Mouse (Mus musculus) cerebellum, adult 11 months (tissue): Measurements from ENCODE around the gene Tbcc.
A peak's percentile ranks its signal among the peaks of the same experiment; 100 is the strongest.

Source experiments
- DNase-seq: peaks from one replicate; pipeline ENCODE4 v3.0.0; 2022

Tbcc gene

GRCm38 (mm10) chr17:46910186-46910585 lies 19.7 kb downstream of the Tbcc start, which contains the start of gene Prph2:
Gene Prph2 (plus strand): TSS chr17:46910459.
- DNase-seq, result no peak

DNA sequence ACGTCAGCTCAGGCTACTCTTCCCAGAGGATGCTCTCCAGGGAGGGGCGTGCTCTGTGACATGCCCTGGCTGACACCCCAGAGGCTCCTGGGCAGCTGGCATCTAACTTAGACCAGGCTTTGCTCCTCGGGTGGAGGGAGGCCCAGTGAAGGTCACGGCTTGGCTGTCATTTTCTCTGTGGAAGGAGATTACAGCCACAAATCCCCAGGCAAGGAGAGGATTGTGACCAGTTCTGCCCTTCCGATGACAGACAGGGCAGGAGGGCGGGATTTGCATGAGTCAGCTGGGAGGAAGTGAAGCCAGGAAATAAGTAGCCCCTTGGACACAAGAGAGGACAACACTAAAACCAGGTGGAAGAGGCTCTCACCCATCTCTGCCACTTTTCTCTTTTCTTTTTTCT lies 21.8 kb downstream of the Tbcc start:
- DNase-seq, result no peak

GRCm38 (mm10) chr17:46915129-46915528 lies 24.6 kb downstream of the Tbcc start:
- DNase-seq, result no peak

DNA sequence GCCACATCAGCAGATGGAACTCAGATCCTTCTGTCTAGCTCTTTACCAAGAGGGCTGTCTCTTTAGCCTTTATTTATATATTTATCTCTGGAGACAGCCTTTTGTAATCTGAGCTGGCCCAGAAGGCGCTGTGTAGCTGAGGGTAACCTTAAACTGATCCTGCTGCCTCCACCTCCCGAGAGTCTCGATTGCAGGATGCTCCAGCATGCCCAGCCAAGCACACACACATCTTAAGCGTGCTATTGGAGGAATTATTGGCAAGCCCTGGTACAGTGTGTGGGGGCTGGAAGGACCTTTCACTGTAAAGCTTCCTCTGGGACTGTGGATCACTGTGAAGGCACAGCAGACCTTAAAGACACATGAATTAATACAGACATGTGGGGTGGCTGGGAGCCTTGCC lies 28.5 kb downstream of the Tbcc start:
- DNase-seq, result no peak

- no peak for DNase-seq
Measured at GRCm38 (mm10) chr17:46920855-46921254, 30.4 kb downstream of the Tbcc start.

DNA sequence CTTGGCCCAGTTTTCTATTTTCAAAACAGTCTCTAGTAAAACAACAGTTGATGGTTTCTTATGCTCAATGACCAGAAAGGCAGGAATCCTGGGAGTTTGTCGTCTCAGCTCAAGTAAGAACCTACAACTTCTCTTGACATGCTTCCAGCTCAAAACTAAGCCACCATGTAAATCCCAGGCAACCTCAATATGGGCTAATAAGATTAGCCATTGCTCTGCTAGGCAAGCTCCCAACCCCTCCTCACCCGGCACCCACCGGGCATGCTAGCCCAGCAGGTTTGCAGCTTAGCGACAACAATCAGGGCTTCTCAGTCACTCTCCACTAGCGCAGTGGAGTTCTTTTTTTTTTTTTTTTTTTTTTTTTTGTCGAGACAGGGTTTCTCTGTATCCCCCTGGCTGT lies 35.7 kb downstream of the Tbcc start:
- DNase-seq, result no peak

DNA sequence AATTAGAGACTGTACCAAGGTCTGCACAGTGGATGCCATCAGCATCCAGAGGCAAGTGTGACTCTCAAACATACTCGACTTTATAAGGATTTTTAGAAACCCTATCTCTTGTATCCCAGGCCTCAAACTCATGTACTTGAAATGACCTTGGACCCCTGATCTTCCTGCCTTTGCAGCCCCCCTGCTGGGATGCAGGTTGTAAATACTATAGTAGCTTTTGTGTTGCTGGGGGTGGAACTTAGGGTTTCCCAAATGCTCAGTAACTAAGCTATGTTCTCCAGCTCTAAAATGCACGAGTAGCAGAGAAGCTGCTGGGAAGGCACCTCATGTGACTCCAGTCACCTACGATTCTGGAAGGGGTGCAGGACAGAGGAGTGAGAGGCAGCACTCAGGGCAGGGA lies 36.5 kb downstream of the Tbcc start:
- DNase-seq, result no peak

- DNase-seq, result no peak
Measured at GRCm38 (mm10) chr17:46927781-46928180, 37.3 kb downstream of the Tbcc start.

- no peak for DNase-seq
Measured at GRCm38 (mm10) chr17:46929277-46929676, 38.8 kb downstream of the Tbcc start.

GRCm38 (mm10) chr17:46929897-46930296 lies 39.4 kb downstream of the Tbcc start:
- DNase-seq, result no peak

GRCm38 (mm10) chr17:46932961-46933360 lies 42.5 kb downstream of the Tbcc start:
- no peak for DNase-seq

- DNase-seq, result peak; percentile 34
Measured at GRCm38 (mm10) chr17:46933557-46934348, 43.3 kb downstream of the Tbcc start.

DNA sequence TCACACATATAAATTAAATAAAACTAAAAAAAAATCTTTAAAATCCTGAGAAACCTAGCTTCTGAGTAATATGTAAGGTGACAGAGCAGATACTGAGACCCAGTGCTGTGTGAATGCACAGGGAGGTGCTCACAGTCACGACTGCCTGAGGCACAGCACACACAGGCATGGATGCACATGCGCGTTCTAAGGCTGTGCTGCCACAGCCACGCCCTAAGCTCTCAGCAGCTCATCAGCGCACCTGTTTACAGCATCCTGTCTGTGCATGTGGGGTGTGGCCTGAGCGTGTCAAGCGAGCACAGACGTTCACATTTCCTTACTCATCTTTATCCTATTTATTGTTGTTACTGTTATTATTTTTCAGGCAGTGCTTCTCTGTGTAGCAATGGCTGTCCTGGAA lies 50.0 kb downstream of the Tbcc start:
- DNase-seq, result no peak
